Mouse (Mus musculus) liver, postnatal 0 days (tissue): ENCODE measurements around the gene Psmc3ip.

ENCODE experiments used
- CTCF ChIP-seq: sonication (generic); IDR thresholded peaks from 2 replicates; pipeline ENCODE4 v1.5.1; 2016; ENCODE audit warnings: antibody characterized with exemption, low read depth
- EP300 ChIP-seq: IDR thresholded peaks from 2 replicates; pipeline ENCODE4 v1.6.1; 2016; ENCODE audit warnings: antibody characterized with exemption, low read depth, mild to moderate bottlenecking

- TF ChIP-seq CTCF: no peak
- TF ChIP-seq EP300: no peak
Observed at GRCm38 (mm10) chr11:101058726-101059125, 36.5 kb downstream of the Psmc3ip start.
